Mouse (Mus musculus) midbrain, embryonic 11.5 days (tissue): ENCODE results near the gene Slc26a6. TPM values are rescaled to one million over a fixed set of nuclear protein-coding genes. Genes with fewer than 3 reads are reported as not detected.

Source experiments
- ATAC-seq: fragments of 200-750 bp; cut with Nextera tagmentation; 2 replicates; pipeline ENCODE4 v1.8.0; 2017; ENCODE audit warnings: moderate TSS enrichment, moderate library complexity; ENCODE audit not compliant: low FRiP score
- DNase-seq: peaks from one replicate; pipeline ENCODE4 v3.0.0; 2015; ENCODE audit warnings: low spot score; ENCODE audit errors: missing footprints
- H3K27ac ChIP-seq: fragments of 300-500 bp; sonication (generic); 2 replicates; pipeline ENCODE4 v1.5.1; 2014; ENCODE audit warnings: low read depth, low read length
- H3K27me3 ChIP-seq: fragments of 300-500 bp; sonication (generic); 2 replicates; pipeline ENCODE4 v1.6.1; 2014; ENCODE audit warnings: mild to moderate bottlenecking, low read length, moderate library complexity, mixed read lengths; ENCODE audit not compliant: control insufficient read depth, insufficient read depth
- H3K36me3 ChIP-seq: fragments of 300-500 bp; sonication (generic); 2 replicates; pipeline ENCODE4 v1.6.1; 2014; ENCODE audit warnings: mild to moderate bottlenecking, low read length, moderate library complexity, mixed read lengths; ENCODE audit not compliant: control insufficient read depth, insufficient read depth
- H3K4me1 ChIP-seq: fragments of 300-500 bp; sonication (generic); 2 replicates; pipeline ENCODE4 v1.6.1; 2014; ENCODE audit warnings: low read length; ENCODE audit not compliant: control insufficient read depth, insufficient read depth
- H3K4me2 ChIP-seq: fragments of 300-500 bp; sonication (generic); 2 replicates; pipeline ENCODE4 v1.6.1; 2014; ENCODE audit warnings: mild to moderate bottlenecking, moderate library complexity
- H3K4me3 ChIP-seq: fragments of 300-500 bp; sonication (generic); 2 replicates; pipeline ENCODE4 v1.5.1; 2014; ENCODE audit warnings: low read depth, low read length
- H3K9ac ChIP-seq: fragments of 300-500 bp; sonication (generic); 2 replicates; pipeline ENCODE4 v1.6.1; 2014; ENCODE audit warnings: low read length
- H3K9me3 ChIP-seq: fragments of 300-500 bp; sonication (generic); 2 replicates; pipeline ENCODE4 v1.6.1; 2016; ENCODE audit warnings: low read length; ENCODE audit not compliant: control insufficient read depth
- WGBS: fragments of 180-500 bp; shearing (Covaris S2); extraction: QIAGEN DNeasy Blood & Tissue Kit; methylation state at CpG from one replicate; pipeline ENCODE4 v1.1.7; 2014; 5-methylcytosine and 5-hydroxymethylcytosine counted together
- polyA plus RNA-seq: library from polyadenylated mRNA; unstranded; fragments of >200 nt; fragmentation: Nextera tagmentation; extraction: Ambion mirVana; gene quantifications from 2 replicates; pipeline ENCODE4 v1.2.1, GENCODE M21; 2014

Slc26a6 gene
- polyA plus RNA-seq = 7.5 and 8.0 TPM in 2 replicates

- no peaks in the 10 kb centered on the region for H3K27me3 ChIP-seq
- H3K4me2 ChIP-seq = peak within 1 kb of the TSS; percentile 88
- H3K9ac ChIP-seq = peak within 1 kb of the TSS; percentile 73
- peak within 1 kb of the TSS; percentile 66 for H3K4me3 ChIP-seq
- ATAC-seq (no peak), DNase-seq (peak; percentile 54)
- H3K36me3 ChIP-seq = 0 out of 2 replicates have a peak, but pooled peaks cover 3% of the 10 kb centered on the region
- H3K9me3 ChIP-seq = no peaks in the 10 kb centered on the region
- H3K27ac ChIP-seq = 0 out of 2 replicates have a peak within 1 kb of the TSS, but pooled peaks have one; percentile 46
- 87% methylated on average over 3 of the region's 3 CpGs for WGBS
- H3K4me1 ChIP-seq = peaks cover 9% of the 10 kb centered on the region
Observed at GRCm38 (mm10) chr9:108852976-108853375, at the start of gene Slc26a6. Gene Slc26a6 (plus strand): TSS chr9:108853283.

GRCm38 (mm10) chr9:108805768-108806167 is 47.3 kb upstream of the Slc26a6 start:
- no peaks in the 10 kb centered on the region for H3K9me3 ChIP-seq
- WGBS = 86% methylated on average over 8 of the region's 8 CpGs

DNA sequence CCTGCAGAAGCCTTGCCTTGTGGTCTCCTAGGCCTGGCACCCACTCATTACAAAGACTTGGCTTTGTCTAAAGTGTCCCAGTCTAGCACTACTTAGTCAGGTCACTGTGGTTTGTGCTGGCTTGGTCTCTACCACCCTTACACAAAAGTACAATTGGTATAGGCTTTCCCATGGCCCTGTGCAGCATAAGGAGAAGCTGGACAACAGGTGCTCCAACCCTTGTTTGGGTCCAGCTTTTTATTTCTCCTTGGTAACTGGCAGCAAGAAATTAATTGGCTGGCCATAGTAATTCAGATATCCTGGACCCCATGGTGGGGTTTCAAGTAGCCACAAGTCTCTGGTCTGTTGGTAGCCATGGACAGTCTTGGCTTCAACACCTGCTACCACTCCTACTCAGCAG is 46.7 kb upstream of the Slc26a6 start:
- no peaks in the 10 kb centered on the region for H3K27me3 ChIP-seq
- H3K9me3 ChIP-seq = no peaks in the 10 kb centered on the region
- no peak overlapping the region for H3K27ac ChIP-seq
- H3K4me2 ChIP-seq = no peak overlapping the region
- DNase-seq (no peak), ATAC-seq (no peak)
- peaks cover 5% of the 10 kb centered on the region; the same call in 1 of the 2 replicates for H3K4me1 ChIP-seq
- H3K4me3 ChIP-seq = no peak overlapping the region
- peaks cover 24% of the 10 kb centered on the region for H3K36me3 ChIP-seq
- H3K9ac ChIP-seq = no peak overlapping the region

More at GRCm38 (mm10) chr9:108805768-108806167, 47.3 kb upstream of the Slc26a6 start:
- ATAC-seq (no peak), DNase-seq (no peak)
- Histone ChIP-seq H3K4me2 (no peak overlapping the region), H3K36me3 (peaks cover 27% of the 10 kb centered on the region), H3K9ac (no peak overlapping the region), H3K27ac (no peak overlapping the region), H3K27me3 (no peaks in the 10 kb centered on the region), H3K4me3 (no peak overlapping the region), H3K4me1 (peaks cover 5% of the 10 kb centered on the region; the same call in 1 of the 2 replicates)

DNA sequence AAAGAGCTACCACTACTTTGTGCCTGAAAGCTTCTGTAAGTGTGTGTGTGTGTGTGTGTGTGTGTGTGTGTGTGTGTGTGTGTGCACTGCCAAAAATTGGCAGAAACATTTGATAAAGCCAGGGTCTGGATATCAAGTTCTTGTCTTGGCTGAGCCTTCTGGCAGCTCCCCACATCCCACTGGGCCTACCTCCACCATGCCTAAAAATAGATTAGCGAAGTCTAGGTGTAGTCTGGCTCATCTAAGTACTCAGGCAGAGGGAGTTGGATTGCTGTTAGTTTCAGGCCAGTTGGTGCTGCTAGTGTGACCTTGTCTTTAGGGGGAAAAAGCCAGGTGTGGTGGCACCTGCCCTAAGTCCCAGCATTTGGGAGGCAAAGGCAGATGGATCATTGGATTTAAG is 46.3 kb upstream of the Slc26a6 start:
- no peak for DNase-seq
- H3K36me3 ChIP-seq = peaks cover 27% of the 10 kb centered on the region
- no peak overlapping the region for H3K4me3 ChIP-seq
- 96% methylated on average over 1 of the region's 1 CpGs for WGBS
- no peak overlapping the region for H3K4me2 ChIP-seq
- no peaks in the 10 kb centered on the region for H3K27me3 ChIP-seq
- no peaks in the 10 kb centered on the region for H3K9me3 ChIP-seq
- no peak for ATAC-seq
- H3K27ac ChIP-seq = no peak overlapping the region
- H3K9ac ChIP-seq = no peak overlapping the region
- H3K4me1 ChIP-seq = peaks cover 5% of the 10 kb centered on the region; the same call in 1 of the 2 replicates

DNA sequence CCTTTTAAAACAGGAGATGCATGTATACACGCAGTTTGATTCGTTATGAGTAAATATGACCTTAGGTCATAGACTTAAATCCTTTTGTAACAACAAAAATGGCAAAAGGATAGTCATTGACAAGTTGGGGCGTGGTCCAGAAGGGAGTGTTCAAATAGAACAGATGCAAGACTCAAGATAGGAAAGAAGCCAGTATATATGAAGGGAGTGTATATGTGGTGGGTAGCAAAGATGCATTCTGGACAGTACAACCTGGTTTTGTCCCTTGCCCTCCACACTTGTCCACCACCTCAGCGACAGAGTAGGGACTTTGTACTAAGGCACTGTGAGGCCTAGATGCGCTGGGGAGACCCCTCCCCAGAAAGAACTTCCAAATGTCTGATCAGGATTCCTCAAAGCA is 45.4 kb upstream of the Slc26a6 start:
- H3K4me3 ChIP-seq = no peak overlapping the region
- no peaks in the 10 kb centered on the region for H3K9me3 ChIP-seq
- no peaks in the 10 kb centered on the region for H3K27me3 ChIP-seq
- ATAC-seq (no peak; the same call in none of the 2 replicates), DNase-seq (no peak)
- WGBS = 68% methylated on average over 5 of the region's 5 CpGs
- peaks cover 27% of the 10 kb centered on the region for H3K36me3 ChIP-seq
- H3K27ac ChIP-seq = no peak overlapping the region
- H3K4me2 ChIP-seq = no peak overlapping the region
- peaks cover 5% of the 10 kb centered on the region; the same call in 1 of the 2 replicates for H3K4me1 ChIP-seq
- no peak overlapping the region for H3K9ac ChIP-seq

DNA sequence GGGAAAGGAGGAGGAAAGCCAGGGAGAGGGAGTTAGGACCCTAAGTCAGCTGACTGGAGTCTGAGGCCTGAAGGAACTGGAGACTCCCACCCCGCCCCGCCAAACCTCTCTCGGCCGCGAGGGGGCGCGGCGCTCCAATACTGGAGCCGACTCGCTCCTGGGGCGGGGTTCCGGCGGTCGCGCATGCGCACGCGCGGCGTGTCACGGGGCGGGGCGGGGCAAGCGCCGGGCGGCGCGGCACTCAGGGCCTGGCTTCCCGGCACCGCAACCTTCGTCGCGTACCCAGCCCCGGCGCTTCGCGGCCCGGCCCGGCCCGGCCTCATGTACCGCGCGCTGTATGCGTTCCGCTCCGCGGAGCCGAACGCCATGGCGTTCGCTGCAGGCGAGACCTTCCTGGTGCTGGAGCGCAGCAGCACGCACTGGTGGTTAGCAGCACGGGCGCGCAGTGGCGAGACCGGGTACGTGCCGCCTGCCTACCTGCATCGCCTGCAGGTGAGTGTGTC is 44.9 kb upstream of the Slc26a6 start, which contains the start of gene Nckipsd:
Nckipsd (plus strand) TSS at position 206 of the 503 bp plus-strand sequence.
- peak; percentile 100 for DNase-seq
- Histone ChIP-seq H3K27me3 (no peaks in the 10 kb centered on the region), H3K4me3 (peak within 1 kb of the TSS; percentile 77), H3K36me3 (peaks cover 27% of the 10 kb centered on the region), H3K27ac (no peak within 1 kb of the TSS; the same call in 1 of the 2 replicates), H3K9ac (peak within 1 kb of the TSS; percentile 89), H3K4me1 (peaks cover 5% of the 10 kb centered on the region; the same call in 1 of the 2 replicates), H3K9me3 (no peaks in the 10 kb centered on the region), H3K4me2 (peak within 1 kb of the TSS; percentile 78)
- peak; percentile 92 for ATAC-seq
- under 1% methylated on average over 55 of the region's 62 CpGs for WGBS

- Histone ChIP-seq H3K4me1 (peaks cover 5% of the 10 kb centered on the region; the same call in 1 of the 2 replicates), H3K4me2 (peak overlapping the region; percentile 78), H3K4me3 (0 out of 2 replicates have a peak overlapping the region, but pooled peaks have one; percentile 77), H3K9me3 (no peaks in the 10 kb centered on the region), H3K27ac (no peak overlapping the region), H3K9ac (no peak overlapping the region), H3K36me3 (peaks cover 26% of the 10 kb centered on the region), H3K27me3 (no peaks in the 10 kb centered on the region)
- WGBS = 63% methylated on average over 5 of the region's 5 CpGs
- no peak for DNase-seq
- no peak for ATAC-seq
Observed at GRCm38 (mm10) chr9:108809188-108809587, 43.9 kb upstream of the Slc26a6 start.

GRCm38 (mm10) chr9:108809723-108810122 is 43.4 kb upstream of the Slc26a6 start:
- Histone ChIP-seq H3K4me2 (no peak overlapping the region), H3K36me3 (peaks cover 21% of the 10 kb centered on the region)

GRCm38 (mm10) chr9:108810516-108810915 is 42.6 kb upstream of the Slc26a6 start:
- no peak overlapping the region for H3K4me3 ChIP-seq
- peaks cover 24% of the 10 kb centered on the region for H3K36me3 ChIP-seq
- no peak overlapping the region for H3K27ac ChIP-seq
- no peak overlapping the region for H3K9ac ChIP-seq
- H3K4me1 ChIP-seq = peaks cover 5% of the 10 kb centered on the region; the same call in 1 of the 2 replicates
- DNase-seq (no peak), ATAC-seq (no peak)
- H3K9me3 ChIP-seq = no peaks in the 10 kb centered on the region
- WGBS = 86% methylated on average over 5 of the region's 5 CpGs
- no peak overlapping the region for H3K4me2 ChIP-seq
- no peaks in the 10 kb centered on the region for H3K27me3 ChIP-seq

More at GRCm38 (mm10) chr9:108809723-108810122, 43.4 kb upstream of the Slc26a6 start:
- no peak overlapping the region for H3K9ac ChIP-seq
- 90% methylated on average over 6 of the region's 6 CpGs for WGBS
- H3K4me3 ChIP-seq = no peak overlapping the region
- no peaks in the 10 kb centered on the region for H3K27me3 ChIP-seq
- ATAC-seq (no peak), DNase-seq (no peak)
- H3K4me1 ChIP-seq = peaks cover 5% of the 10 kb centered on the region; the same call in 1 of the 2 replicates
- no peaks in the 10 kb centered on the region for H3K9me3 ChIP-seq
- H3K27ac ChIP-seq = no peak overlapping the region
